Mouse (Mus musculus) urinary bladder, postnatal 4 days (tissue): Measurements from ENCODE around the gene 1110032F04Rik.

Source experiments
- DNase-seq, 2 experiments: peaks; one replicate each; pipeline ENCODE4 v3.0.0; 2021 to 2022; ENCODE audit warnings: low spot score in 2 of 2

Gene 1110032F04Rik

GRCm38 (mm10) chr3:68907509-68907908 lies 38.1 kb downstream of the 1110032F04Rik start:
- no peak for DNase-seq
